Mouse (Mus musculus): ENCODE measurements around the gene Myo1g. TPM values are rescaled to one million over a fixed set of nuclear protein-coding genes. Genes with fewer than 3 reads are reported as not detected.

Gene Myo1g
- polyA plus RNA-seq, 1 experiment = 14.9 TPM

DNA sequence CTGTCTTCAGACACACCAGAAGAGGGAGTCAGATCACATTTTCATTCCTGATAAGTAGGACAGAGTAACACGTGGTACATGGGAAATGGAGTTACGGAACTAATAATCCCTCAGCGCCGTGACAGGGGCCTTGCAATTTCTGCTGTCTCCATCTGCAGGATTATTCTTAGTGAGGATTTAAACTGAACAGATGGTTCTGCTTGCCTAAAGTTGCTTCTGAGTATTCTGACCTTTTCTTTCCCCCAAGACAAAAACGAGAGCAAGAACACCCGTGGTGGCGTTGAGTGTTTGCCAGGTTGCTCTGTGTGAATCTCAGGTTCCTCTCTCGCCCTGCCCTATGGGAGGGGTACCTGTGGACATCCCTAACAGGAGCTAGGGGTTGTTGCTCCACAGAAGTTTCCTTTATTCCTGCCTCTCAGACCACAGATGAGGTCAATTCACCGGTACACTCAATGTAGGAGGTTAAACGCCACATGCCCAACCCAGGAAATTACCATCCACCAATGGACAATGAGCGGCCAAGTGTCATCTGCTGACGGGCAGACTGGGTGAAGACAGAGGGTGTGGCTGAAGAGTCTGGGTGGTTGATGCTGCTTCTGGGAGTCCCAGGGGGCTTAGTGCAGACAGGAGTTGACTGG is 23.3 kb downstream of the Myo1g start:
- DNase-seq (ENCODE audit: low read depth, low spot score) = no peak
- 77% methylated on average over 12 of the region's 12 CpGs for WGBS

DNA sequence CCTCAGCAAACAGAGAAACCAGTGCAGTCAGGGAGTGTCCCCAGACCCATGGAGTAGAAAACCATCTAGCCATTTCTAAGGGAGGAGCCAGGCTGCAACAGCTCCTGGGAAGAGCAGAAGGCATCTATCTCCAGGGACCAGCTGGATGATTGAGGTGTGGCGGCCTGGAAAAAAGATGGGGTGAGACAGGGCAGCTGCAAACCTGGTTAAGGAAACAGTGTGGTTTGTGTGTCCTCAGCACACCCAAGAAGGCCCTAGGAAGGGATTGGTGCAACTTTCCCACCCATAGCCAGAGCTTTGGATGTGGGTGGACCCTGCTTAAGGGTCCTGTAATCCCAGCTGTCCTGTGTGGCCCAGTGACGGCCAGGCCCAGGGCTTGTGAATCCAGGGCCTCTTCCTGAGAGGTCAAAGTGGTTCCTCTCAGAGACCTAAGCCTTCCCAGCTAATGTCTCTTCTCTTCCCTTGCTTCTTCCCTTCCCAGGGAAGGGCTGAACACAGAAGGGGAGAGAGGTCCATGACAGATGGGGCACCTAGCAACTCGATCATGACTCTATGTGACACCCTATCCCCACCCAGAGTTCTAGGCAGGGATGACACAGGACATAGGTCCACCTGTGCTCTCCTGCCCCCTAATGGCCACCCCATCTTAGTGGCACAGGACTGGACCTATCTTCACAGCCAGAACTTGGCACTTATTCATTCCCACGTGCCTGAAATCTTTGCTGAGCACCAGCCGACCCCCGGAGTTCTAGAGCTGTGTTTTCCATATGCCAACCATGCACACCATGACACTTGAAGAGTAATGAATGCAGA is 30.9 kb downstream of the Myo1g start:
- WGBS = 35% methylated on average over 6 of the region's 6 CpGs

DNA sequence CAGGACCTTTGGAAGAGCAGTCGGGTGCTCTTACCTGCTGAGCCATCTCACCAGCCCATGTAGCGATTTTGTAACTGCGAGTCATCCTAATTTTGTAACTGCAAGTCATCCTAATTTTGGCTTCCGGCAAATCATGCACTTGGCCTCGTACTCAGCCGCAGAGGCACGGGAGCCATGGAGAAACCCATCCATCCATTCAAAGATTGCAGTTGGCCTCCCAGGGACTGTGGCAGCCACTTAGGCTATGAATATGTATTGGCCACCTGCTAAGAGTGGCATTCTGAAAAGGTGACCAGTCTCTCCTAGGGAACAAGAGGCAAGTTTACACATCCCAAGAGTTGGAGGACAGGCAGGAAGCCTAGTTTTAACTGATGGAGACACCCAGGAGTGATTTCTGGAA is 31.5 kb downstream of the Myo1g start:
- DNase-seq (ENCODE audit: low read depth, low spot score) = no peak
- WGBS = 96% methylated on average over 7 of the region's 7 CpGs

More for the DNA sequence above, 30.9 kb downstream of the Myo1g start:
- no peak for DNase-seq (ENCODE audit: low read depth, low spot score)

DNA sequence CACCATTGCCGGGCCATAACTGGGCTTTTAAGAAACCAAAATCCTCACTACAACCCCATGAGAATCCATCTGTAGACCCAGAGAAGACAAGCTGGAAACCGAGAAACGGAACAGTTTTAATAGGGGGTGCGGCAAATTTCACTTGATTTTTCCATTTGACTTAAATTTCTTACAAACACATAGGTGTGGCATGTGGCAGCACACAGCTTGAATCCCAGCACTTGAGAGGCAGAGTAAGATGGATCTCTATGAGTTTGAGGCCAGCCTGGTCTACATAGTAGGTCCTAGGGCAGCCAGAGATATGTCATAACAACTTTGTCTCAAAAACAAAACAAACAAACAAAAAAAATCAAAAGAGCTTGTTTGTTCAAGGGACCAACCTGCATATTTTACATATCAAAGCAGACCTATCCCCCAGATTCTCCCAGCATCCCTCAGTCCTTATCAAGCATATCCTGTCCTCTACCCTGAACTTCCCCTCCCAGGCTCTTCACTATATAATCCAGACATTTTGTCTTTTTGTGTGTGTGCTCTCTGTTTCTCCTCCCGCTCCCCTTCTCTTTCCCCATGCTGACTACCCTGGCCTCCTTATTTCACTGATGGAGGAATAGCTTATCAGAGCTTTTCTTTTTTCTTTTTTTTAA is 32.6 kb downstream of the Myo1g start:
- no peak for DNase-seq (ENCODE audit: low read depth, low spot score)
- WGBS = 95% methylated on average over 5 of the region's 5 CpGs

DNA sequence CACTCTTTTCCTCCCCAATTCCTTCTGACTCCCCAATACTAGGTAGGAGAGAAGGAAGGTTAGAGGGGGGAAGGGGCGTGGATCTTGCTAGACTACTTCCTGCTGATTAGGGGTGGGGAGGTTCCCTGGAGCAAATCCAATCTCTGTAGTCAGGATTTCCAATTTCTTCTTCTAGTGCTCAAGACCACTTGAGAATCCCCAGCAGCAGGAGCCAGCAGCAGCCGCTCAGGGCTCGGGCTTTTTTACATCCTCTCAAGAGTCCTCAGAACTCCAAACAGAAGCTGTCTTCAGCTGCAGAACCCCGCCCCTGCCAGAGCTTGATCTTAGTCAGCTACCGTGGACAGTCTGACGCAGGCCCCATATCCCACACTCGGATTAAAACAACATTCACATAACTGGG is 33.3 kb downstream of the Myo1g start:
- WGBS = 53% methylated on average over 7 of the region's 7 CpGs
- no peak for DNase-seq (ENCODE audit: low read depth, low spot score)

DNA sequence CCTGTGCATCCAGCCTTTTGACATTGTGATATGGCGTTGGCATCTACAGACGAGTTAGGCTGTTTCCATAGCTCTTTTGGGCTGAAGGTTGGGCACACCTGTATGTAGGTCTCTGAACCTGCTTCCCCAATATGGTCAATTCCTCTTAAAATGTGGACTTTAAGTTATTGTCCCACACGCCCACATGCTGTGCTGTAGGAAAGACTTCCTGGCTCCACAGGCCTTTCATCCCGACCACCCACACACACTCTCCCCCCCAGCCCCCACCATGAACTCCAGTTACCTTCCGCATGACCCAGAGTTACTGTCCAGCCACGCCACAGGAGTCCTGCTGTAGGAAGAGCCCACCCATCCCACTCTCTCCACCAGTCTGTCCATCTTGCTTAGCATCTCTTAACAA is 33.8 kb downstream of the Myo1g start:
- WGBS = 65% methylated on average over 6 of the region's 6 CpGs
- no peak for DNase-seq (ENCODE audit: low read depth, low spot score)

DNA sequence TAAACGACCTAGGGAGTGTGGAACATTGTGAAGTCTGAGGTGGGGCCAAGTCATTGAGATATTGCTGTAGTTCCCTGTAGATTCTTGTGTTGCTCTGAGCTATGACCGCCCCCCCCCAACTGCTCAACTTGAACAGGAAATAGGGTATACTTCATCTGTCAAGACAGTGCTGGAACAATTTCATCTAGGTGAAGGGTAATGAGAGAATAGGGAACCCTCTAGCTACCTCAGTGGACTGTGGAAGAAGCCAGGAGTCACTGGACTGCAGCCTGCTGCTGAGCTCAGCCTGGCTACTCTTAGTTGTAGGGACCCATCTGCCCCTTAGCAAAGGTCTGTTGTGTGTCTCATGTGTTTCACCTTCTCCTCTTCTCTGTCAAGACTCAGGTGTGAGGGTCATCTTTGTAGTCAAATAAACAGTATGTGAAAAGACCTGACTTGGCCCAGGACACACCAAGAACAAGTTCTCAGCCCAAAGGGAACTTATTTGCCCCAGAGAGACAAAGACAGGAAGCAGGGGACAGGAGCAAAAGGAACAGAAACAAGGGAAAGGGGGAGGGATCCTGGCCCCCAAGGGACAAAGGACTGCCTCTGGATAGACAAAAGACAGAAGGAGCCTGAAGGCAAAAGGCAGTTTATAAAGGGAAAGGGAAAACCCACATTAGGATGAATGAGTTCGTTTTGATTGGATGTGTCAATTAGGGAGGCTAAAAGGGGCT is 36.4 kb downstream of the Myo1g start:
- WGBS = 44% methylated on average over 3 of the region's 3 CpGs

DNA sequence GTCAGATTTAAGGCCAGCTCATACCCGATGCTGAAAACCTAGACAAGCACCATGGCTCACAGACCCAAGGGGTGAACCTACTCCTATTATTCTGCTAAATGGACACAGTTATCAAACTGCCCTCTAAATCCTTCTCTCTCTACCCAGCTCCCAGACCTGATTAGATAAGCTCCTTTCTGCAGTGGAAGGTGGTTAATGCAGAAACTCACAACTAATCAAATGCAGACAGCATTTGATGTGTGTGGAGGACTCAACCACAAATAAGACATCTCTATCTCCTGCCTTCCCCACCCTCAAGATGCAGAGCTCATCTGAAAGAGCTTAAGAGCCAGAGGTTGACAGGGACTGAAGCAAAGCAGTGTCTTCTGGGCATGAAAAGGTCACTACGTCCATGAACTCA is 37.7 kb downstream of the Myo1g start:
- no peak for DNase-seq (ENCODE audit: low read depth, low spot score)
- WGBS = 87% methylated on average over 2 of the region's 2 CpGs

More for the DNA sequence above, 36.4 kb downstream of the Myo1g start:
- no peak for DNase-seq (ENCODE audit: low read depth, low spot score)

DNA sequence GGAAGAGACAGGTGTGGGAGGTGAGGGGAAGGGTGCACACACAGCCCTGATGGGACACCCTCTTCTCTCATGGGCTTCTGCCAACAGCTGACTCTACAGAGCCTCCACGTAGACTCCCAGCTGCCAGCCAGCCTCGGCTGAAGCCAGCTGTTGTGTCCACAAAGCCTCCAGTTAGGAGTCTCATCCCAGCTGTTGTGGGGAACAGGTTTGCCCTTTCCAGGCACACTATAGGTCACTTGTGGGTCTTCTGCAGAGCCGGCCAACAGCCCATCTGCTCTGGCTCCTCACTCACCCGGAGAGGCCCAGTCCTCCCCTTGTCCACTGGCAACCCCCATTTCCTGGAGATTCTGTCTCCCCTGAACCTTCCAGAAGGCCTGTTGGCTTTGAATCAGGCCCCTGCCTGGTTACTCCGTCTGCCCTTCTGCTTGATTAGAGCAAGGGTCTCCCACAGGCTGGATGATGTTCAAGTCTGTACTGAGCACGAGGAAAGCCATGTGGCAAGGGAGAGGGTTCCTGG is 39.0 kb downstream of the Myo1g start:
- no peak for DNase-seq (ENCODE audit: low read depth, low spot score)
- 62% methylated on average over 6 of the region's 6 CpGs for WGBS

DNA sequence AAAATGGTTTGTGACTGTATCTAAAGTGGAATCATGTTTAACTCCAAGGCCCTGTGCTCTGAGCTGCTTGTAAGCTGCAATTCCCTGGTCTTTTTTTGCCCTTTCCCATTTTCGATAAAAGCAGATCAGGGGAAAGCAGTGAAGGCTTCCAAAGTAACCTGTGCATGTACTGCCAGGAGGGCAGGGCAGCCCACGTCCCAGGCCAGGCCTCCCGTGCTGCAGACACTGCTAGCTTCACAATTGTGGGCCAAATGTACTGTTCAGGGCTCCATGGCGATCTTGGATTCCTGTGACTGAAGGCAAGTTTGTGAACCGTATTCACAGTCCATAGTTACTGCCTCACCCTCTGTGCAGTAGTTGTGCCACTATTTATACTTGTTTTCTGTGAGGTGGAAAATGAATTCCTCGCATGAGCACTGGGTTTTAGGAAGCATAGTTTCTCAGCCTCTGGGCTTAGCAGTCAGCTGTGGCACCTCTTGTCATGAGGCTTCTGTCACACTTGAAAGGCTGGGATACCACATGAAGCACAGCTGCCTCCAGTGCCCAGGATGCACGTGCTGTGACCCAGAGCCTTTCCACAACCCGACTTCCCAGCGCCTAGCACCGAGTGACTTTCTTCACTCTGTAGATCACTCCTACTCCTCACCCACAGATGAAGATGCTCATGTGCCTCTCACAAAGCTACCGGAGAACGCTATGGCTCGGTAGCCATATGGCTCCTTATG is 39.9 kb downstream of the Myo1g start:
- DNase-seq (ENCODE audit: low read depth, low spot score) = no peak

DNA sequence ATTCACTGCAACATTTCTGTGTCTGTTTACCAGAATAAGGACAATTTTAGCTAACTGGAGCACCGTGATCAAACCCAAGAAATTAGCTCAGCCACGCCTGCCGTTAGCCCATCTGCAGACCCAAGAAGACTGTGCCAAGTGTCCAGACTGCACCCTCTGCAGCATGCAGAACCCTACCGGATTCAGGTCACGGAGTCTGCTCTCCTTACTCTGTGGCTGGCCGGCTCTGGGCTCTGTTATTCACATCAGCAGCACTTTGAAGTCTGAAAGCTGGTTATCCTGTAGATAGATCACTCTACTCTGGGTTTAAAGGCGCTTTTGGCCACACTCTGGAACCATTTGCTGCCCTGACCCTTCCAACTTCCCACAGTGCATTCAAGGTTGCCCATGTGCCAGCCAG is 40.6 kb downstream of the Myo1g start:
- WGBS = 82% methylated on average over 7 of the region's 7 CpGs

More for the DNA sequence above, 39.9 kb downstream of the Myo1g start:
- 85% methylated on average over 13 of the region's 13 CpGs for WGBS

DNA sequence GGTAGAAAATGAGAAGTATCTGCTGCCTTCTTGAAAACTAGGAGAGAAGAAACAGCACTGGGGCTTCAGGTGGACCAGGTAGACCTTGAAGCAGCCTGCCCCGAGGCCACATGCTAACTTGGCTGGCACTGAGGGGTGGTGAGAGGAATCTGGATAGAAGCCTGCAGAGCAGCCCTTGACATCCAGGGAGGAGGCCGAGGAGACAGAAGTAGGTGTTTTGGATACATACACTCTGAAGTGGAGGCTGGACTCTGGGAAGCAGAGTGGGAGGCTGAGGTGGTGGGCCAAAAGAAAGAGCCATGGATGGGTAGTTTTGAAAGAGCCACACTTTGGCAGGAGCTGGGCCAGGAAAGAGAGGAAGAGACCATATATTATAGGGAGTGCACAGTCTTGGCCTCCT is 41.5 kb downstream of the Myo1g start:
- DNase-seq (ENCODE audit: low read depth, low spot score) = no peak
- WGBS = 84% methylated on average over 2 of the region's 2 CpGs

More for the DNA sequence above, 40.6 kb downstream of the Myo1g start:
- no peak for DNase-seq (ENCODE audit: low read depth, low spot score)

DNA sequence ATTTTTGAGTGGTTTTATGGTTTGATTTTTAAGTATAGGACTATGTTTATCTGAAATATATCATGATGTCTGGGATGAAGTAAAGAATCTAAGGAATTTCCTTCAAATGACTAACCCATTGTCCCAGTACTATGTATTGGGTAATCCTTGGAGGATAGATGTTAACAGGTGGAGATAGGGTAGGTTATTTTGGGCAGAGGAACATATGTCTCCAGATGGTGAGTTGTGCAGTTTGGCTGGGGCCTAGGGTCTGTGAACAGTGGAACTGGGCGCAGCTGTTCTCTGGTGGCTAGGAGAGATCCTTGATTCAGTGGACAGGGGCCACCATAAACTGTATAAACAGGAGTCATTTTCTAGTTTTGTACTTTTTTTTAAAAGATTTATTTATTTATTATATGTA is 43.4 kb downstream of the Myo1g start:
- no peak for DNase-seq (ENCODE audit: low read depth, low spot score)
- WGBS = 92% methylated on average over 1 of the region's 1 CpGs

DNA sequence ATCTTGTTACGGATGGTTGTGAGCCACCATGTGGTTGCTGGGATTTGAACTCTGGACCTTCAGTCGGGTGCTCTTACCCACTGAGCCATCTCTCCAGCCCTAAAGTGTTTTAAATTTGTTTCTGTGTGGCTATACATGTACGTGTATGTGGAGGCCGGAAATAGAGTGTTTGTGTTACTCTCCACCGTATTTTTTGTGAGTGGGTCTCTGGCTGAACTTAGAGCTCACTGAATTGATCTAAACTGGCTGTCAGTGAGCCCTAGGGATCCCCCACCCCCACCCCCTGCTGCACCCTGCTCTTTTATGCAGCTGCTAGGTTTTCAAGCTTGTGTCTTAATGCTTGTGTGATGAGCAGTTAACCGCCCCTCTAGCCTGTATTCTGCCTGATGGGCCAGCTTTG is 43.9 kb downstream of the Myo1g start:
- no peak for DNase-seq (ENCODE audit: low read depth, low spot score)
- 72% methylated on average over 6 of the region's 6 CpGs for WGBS

DNA sequence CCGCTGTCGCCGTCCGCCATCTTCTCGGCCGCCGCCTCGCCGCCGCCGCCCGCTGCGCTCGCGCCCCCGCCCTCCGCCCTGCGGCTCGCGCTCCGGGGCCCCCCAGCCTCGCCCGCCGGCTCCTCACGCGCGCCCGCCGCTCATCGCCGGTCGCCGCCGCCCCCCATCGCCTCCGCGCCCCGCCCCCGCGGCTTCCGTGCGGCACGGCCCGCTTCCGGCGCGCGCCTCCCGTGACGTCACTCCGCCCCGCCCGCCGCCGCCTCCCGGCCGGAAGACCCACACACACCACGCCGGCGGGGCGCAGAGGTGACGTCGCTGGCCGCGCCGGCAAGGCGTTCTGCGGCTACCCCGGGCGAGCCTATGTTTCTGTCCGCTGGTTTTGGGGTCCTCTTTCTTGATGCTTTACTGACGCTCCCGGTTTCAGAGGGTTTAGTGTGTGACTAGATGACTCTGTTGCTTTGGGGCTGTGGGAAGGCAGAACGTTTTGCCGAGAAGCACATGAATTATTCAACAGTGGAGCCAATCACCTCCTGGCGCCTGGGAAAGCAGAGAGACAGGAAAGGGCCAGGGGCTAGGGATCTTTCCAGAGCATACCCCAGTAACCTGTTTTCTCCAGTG is 44.8 kb downstream of the Myo1g start, which contains the start of gene Purb:
Purb (minus strand) TSS at position 51 of the 618 bp plus-strand sequence.
- DNase-seq (ENCODE audit: low read depth, low spot score) = no peak
- 2% methylated on average over 68 of the region's 76 CpGs for WGBS

DNA sequence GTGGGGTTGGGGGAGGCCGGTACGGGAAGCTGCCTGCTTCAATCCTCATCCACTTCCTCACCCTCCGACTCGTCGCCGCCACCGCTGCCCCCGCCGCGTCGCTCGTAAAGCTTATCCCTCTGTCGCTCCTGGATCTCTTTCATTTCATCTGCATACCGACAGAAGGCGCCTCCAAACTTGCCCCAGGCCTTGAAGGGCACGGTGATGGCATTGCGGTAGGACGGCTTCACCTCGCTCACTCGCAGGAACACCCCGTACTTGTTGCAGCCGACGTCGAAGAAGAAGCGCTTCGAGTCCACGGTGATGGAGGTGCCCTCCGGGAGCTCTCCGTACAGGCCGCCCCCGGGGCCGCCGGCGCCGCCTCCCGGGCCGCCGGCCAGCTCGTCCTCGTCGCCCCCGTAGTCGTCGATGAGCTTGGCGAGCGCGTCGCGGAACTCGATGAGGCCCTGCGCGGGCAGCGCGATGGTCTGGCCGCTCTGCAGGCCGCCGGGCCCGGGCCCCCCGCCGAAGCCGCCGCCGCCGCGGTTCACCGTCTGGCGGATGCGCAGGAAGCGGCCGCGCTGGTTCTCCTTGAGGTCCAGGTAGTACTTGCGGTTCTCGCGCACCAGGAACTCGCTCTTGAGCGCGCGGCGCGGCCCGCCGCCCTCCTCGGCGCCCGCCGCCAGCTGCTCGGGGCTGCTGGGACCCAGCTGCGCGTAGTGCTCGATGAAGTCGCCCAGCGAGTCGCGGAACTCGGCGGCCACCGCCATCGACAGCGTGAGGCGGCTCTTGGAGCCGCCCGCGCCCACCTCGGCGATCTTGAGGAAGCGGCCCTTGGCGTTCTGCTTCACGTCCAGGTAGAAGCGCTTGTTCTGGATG is 45.7 kb downstream of the Myo1g start:
- WGBS = under 1% methylated on average over 109 of the region's 109 CpGs
- DNase-seq (ENCODE audit: low read depth, low spot score) = no peak

DNA sequence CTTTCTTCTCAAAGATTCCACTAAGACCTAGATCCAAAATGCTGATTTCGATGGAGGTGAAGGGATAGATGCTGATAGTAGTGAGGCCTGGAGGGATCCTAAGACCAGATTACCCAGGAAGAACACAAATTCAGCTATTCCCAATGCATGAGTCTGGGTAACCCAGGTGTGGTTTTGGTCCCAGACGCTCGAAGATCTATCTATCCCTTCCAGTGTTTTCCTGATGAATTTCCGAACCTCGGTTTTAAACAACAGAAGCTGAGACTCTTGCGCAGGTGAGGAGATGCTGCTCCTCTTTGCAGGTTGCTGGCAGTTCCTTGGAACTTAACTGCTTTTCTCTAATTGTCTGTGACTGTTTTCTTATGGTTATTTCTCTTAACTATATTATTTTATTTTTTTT is 46.4 kb downstream of the Myo1g start:
- no peak for DNase-seq (ENCODE audit: low read depth, low spot score)
- WGBS = 6% methylated on average over 6 of the region's 6 CpGs

DNA sequence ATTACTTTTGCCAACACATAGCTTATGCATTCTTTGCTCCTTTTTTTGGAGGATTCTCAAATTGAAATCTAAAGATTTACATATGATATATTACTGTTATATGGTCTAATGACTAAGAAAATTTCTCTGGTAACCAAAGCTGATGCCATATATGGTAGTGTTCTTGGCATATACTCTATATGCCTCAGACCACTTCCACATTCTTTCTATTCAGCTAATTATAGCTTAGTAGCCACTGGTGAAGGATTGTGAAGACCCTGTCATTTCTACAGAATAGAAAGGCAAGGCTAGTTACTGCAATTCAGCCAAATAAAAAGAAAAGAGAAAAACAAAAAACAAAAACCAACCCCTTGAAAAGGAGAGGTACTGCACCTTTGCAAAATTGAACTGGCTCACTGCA is 48.7 kb downstream of the Myo1g start:
- no peak for DNase-seq (ENCODE audit: low read depth, low spot score)
